Comparison of ENCODE assay signal across 8 mouse cellular contexts in genomic region chr2:65022363-65023240, GRCm38 (mm10). TPM values are rescaled to one million over a fixed set of nuclear protein-coding genes. Genes with fewer than 3 reads are reported as not detected.
DNase-seq lines count a peak whose midpoint lies in the region; ATAC-seq and TF ChIP-seq lines count a peak whose summit lies in the region.

No protein-coding gene starts in this region.

- under 1% methylated on average over 65 of the region's 71 CpGs for WGBS in forebrain, embryonic 11.5 days
- under 1% methylated on average over 66 of the region's 71 CpGs for WGBS in heart, embryonic 14.5 days
- 1% methylated on average over 69 of the region's 71 CpGs for WGBS in liver, embryonic 15.5 days (ENCODE audit: insufficient replicate concordance)
- under 1% methylated on average over 60 of the region's 71 CpGs for WGBS in neural tube, embryonic 14.5 days
- 2% methylated on average over 64 of the region's 71 CpGs for WGBS in thymus, adult 2 months

- no peaks in the 10 kb centered on the region for H3K36me3 ChIP-seq in forebrain, embryonic 11.5 days (ENCODE audit: control insufficient read depth, insufficient read depth, low read length)
- H3K36me3 ChIP-seq in heart, embryonic 14.5 days (ENCODE audit: control insufficient read depth, insufficient read depth, low read length), result peaks cover 7% of the 10 kb centered on the region; the same call in 1 of the 2 replicates
- H3K36me3 ChIP-seq in liver, embryonic 15.5 days (replicated peaks), result no peaks in the 10 kb centered on the region
- no peaks in the 10 kb centered on the region for H3K36me3 ChIP-seq in neural tube, embryonic 14.5 days (ENCODE audit: control insufficient read depth, insufficient read depth, low read length)
- no peaks in the 10 kb centered on the region for H3K36me3 ChIP-seq in thymus, adult 2 months (ENCODE audit: control insufficient read depth, insufficient read depth, low read length)

- TF ChIP-seq CTCF in thymus, adult 2 months (IDR thresholded peaks at IDR 0.05; ENCODE audit: borderline replicate concordance, control insufficient read depth, extremely low read depth, insufficient read depth, low read length, poor library complexity), result no peak

- TF ChIP-seq POLR2A in thymus, adult 2 months (IDR thresholded peaks at IDR 0.05; ENCODE audit: control insufficient read depth, extremely low read depth, insufficient read depth, low read length, poor library complexity), result no peak

- H3K9me3 ChIP-seq in forebrain, embryonic 11.5 days (ENCODE audit: control insufficient read depth, low read length), result no peaks in the 10 kb centered on the region
- H3K9me3 ChIP-seq in heart, embryonic 14.5 days (ENCODE audit: control insufficient read depth, low read length), result no peaks in the 10 kb centered on the region
- no peaks in the 10 kb centered on the region for H3K9me3 ChIP-seq in liver, embryonic 15.5 days (replicated peaks)
- H3K9me3 ChIP-seq in neural tube, embryonic 14.5 days (ENCODE audit: control insufficient read depth, low read length), result no peaks in the 10 kb centered on the region

- DNase-seq in CD4-positive helper T cell, adult 2 months (ENCODE audit: low read depth, low spot score), result peak; percentile 6
- peak; percentile 24 for DNase-seq in brain, embryonic 18.5 days (ENCODE audit: low read depth, low spot score)
- peak; percentile 79 for DNase-seq in forebrain, embryonic 11.5 days (ENCODE audit: low spot score)
- DNase-seq in kidney, postnatal 10 days, result peak; percentile 85
- peak; percentile 57 for DNase-seq in thymus, adult 2 months

- peak overlapping the region; percentile 99 for H3K4me2 ChIP-seq in forebrain, embryonic 11.5 days (ENCODE audit: low read depth, low read length, severe bottlenecking)
- H3K4me2 ChIP-seq in heart, embryonic 14.5 days (ENCODE audit: low read length), result peak overlapping the region; percentile 80
- peak overlapping the region; percentile 66 for H3K4me2 ChIP-seq in liver, embryonic 15.5 days
- peak overlapping the region; percentile 98 for H3K4me2 ChIP-seq in neural tube, embryonic 14.5 days (ENCODE audit: low read depth, low read length)

- H3K4me1 ChIP-seq in forebrain, embryonic 11.5 days (replicated peaks; ENCODE audit: control insufficient read depth, insufficient read depth, low read length), result no peaks in the 10 kb centered on the region
- H3K4me1 ChIP-seq in heart, embryonic 14.5 days (ENCODE audit: control insufficient read depth in 2 of 2, insufficient read depth in 2 of 2, low read length in 2 of 2), result peaks cover 2 to 3% of the 10 kb centered on the region in 2 experiments; a peak in 2 of 4 replicates
- no peaks in the 10 kb centered on the region for H3K4me1 ChIP-seq in liver, embryonic 15.5 days (replicated peaks)
- H3K4me1 ChIP-seq in neural tube, embryonic 14.5 days (ENCODE audit: control insufficient read depth, insufficient read depth, low read length), result peaks cover 3% of the 10 kb centered on the region; the same call in 1 of the 2 replicates
- H3K4me1 ChIP-seq in thymus, adult 2 months (replicated peaks; ENCODE audit: control insufficient read depth, insufficient read depth, low read length), result peaks cover 6% of the 10 kb centered on the region

- H3K27me3 ChIP-seq in forebrain, embryonic 11.5 days (ENCODE audit: control insufficient read depth, insufficient read depth, low read length), result peaks cover 7% of the 10 kb centered on the region; the same call in 1 of the 2 replicates
- no peaks in the 10 kb centered on the region for H3K27me3 ChIP-seq in heart, embryonic 14.5 days (ENCODE audit: control insufficient read depth, insufficient read depth, low read length)
- peaks cover 13% of the 10 kb centered on the region for H3K27me3 ChIP-seq in liver, embryonic 15.5 days
- H3K27me3 ChIP-seq in neural tube, embryonic 14.5 days (ENCODE audit: control insufficient read depth, insufficient read depth, low read length), result no peaks in the 10 kb centered on the region
- H3K27me3 ChIP-seq in thymus, adult 2 months (ENCODE audit: control insufficient read depth, insufficient read depth, low read length), result peaks cover 3% of the 10 kb centered on the region; the same call in 1 of the 2 replicates

- H3K27ac ChIP-seq in forebrain, embryonic 11.5 days (ENCODE audit: low read depth, low read length), result no peak overlapping the region
- peak overlapping the region; percentile 72 to 77 for H3K27ac ChIP-seq in heart, embryonic 14.5 days (replicated peaks in 1 of 2; ENCODE audit: control insufficient read depth in 1 of 2, insufficient read depth in 1 of 2, low read depth in 2 of 2, low read length in 2 of 2)
- H3K27ac ChIP-seq in liver, embryonic 15.5 days (replicated peaks), result no peak overlapping the region
- H3K27ac ChIP-seq in neural tube, embryonic 14.5 days (ENCODE audit: low read depth, low read length), result no peak overlapping the region
- H3K27ac ChIP-seq in thymus, adult 2 months (ENCODE audit: control insufficient read depth, insufficient read depth, low read length), result no peak overlapping the region

- peak overlapping the region; percentile 48 for H3K4me3 ChIP-seq in forebrain, embryonic 11.5 days (ENCODE audit: low read depth, low read length)
- H3K4me3 ChIP-seq in heart, embryonic 14.5 days (ENCODE audit: control insufficient read depth in 1 of 2, insufficient read depth in 1 of 2, low read depth in 1 of 2, low read length in 2 of 2), result peak overlapping the region; percentile 82 to 85
- peak overlapping the region; percentile 59 for H3K4me3 ChIP-seq in liver, embryonic 15.5 days (replicated peaks)
- H3K4me3 ChIP-seq in neural tube, embryonic 14.5 days (ENCODE audit: low read depth, low read length), result peak overlapping the region; percentile 75
- H3K4me3 ChIP-seq in thymus, adult 2 months (ENCODE audit: control insufficient read depth, insufficient read depth, low read length), result peak overlapping the region; percentile 49

- peak; percentile 91 for ATAC-seq in forebrain, embryonic 11.5 days (replicated peaks; ENCODE audit: low FRiP score)
- peak; percentile 93 for ATAC-seq in heart, embryonic 14.5 days (ENCODE audit: insufficient number of reproducible peaks, insufficient read depth, low FRiP score, low read depth)
- peak; percentile 79 for ATAC-seq in liver, embryonic 15.5 days (ENCODE audit: insufficient read depth)
- peak; percentile 89 for ATAC-seq in neural tube, embryonic 14.5 days (ENCODE audit: low read depth)

- peak overlapping the region; percentile 52 for H3K9ac ChIP-seq in forebrain, embryonic 11.5 days (ENCODE audit: low read length)
- peak overlapping the region; percentile 94 for H3K9ac ChIP-seq in heart, embryonic 14.5 days (ENCODE audit: low read length)
- H3K9ac ChIP-seq in liver, embryonic 15.5 days, result peak overlapping the region; percentile 46; the same call in 1 of the 2 replicates
- H3K9ac ChIP-seq in neural tube, embryonic 14.5 days (replicated peaks; ENCODE audit: low read depth, low read length), result peak overlapping the region; percentile 86

RNA-seq across cellular contexts. Expression of gene Grb14, which starts 2.2 kb away (rescaled TPM):
- polyA plus RNA-seq in forebrain, embryonic 11.5 days (2014; fragmentation: Nextera tagmentation; extraction: Ambion mirVana), result 4.0 and 4.3 TPM in 2 replicates
- 114 and 119 TPM in 2 replicates for polyA plus RNA-seq in heart, embryonic 14.5 days (2014; fragmentation: Nextera tagmentation; extraction: Ambion mirVana)
- 8.0 and 9.2 TPM in 2 replicates for polyA plus RNA-seq in liver, embryonic 15.5 days (2015; fragmentation: Nextera tagmentation; extraction: Ambion mirVana)
- 23.2 and 27.2 TPM in 2 replicates for polyA plus RNA-seq in neural tube, embryonic 14.5 days (2014; fragmentation: Nextera tagmentation; extraction: Ambion mirVana)
- polyA plus RNA-seq in thymus, adult 2 months (2012; rRNA removed), result 0.85 and 3.5 TPM in 2 replicates

Comparison
In these comparisons a context has a peak if more than half of its experiments do, and no peak if none do; other contexts are left out.
1. DNase-seq: peak in every context shown above with its lines; median percentile 85 in kidney, postnatal 10 days; 79 in forebrain, embryonic 11.5 days; 57 in thymus, adult 2 months; 24 in brain, embryonic 18.5 days; 6 in CD4-positive helper T cell, adult 2 months.
2. H3K27ac ChIP-seq: peak in heart, embryonic 14.5 days (2 of 2); none in forebrain, embryonic 11.5 days (single experiment), liver, embryonic 15.5 days (single experiment), neural tube, embryonic 14.5 days (single experiment) and thymus, adult 2 months (single experiment).
3. Peak in every context shown above with its lines, with median percentiles within 50 percentile points of each other: ATAC-seq, H3K4me2 ChIP-seq, H3K4me3 ChIP-seq and H3K9ac ChIP-seq.